19 mouse cellular contexts compared by ENCODE assay signal in the genomic region with DNA sequence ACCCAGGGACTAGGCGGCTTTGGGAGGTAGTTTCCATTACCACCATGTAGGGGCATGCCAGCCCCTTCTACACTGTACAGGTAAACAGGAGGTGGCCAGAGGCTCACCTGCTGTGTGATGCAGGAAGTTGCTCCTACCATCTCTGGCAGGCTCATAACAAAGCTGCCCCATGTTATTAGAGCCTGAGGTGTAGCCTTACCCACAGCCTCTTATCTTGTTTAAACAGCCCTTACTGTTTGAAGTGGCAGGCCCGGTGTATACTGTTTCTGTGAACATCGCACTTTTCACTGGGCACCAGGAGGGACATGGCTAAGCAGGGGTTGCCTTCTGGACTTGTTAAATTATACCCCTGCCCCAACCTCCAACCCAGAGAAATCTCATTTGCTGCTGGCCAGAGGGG. TPM values are rescaled to one million over a fixed set of nuclear protein-coding genes. Genes with fewer than 3 reads are reported as not detected.
A peak's percentile ranks its signal among the peaks of the same experiment; 100 is the strongest.
DNase-seq lines count a peak whose midpoint lies in the region; ATAC-seq lines count a peak whose summit lies in the region.
"Had no signal": no experiment of that assay in that cellular context is flagged by ENCODE, and none has a peak within 500 bp of the region (broad histone marks: within the 10 kb centered on the region; RNA-seq: fewer than 3 reads in every experiment).

No protein-coding gene starts in this region.

- H3K4me3 ChIP-seq in limb, embryonic 10.5 days = no peak overlapping the region
- H3K4me3 ChIP-seq in midbrain, embryonic 14.5 days (replicated peaks; ENCODE audit: low read depth, low read length) = no peak overlapping the region
- H3K4me3 ChIP-seq: forebrain, embryonic 12.5 days; heart, embryonic 13.5 days had no signal

- H3K4me2 ChIP-seq in midbrain, embryonic 14.5 days (ENCODE audit: low read length) = no peak overlapping the region
- H3K4me2 ChIP-seq: forebrain, embryonic 12.5 days; heart, embryonic 13.5 days had no signal

- H3K36me3 ChIP-seq in limb, embryonic 10.5 days = no peaks in the 10 kb centered on the region
- no peaks in the 10 kb centered on the region for H3K36me3 ChIP-seq in midbrain, embryonic 14.5 days (ENCODE audit: control insufficient read depth, insufficient read depth, low read length)
- H3K36me3 ChIP-seq: forebrain, embryonic 12.5 days; heart, embryonic 13.5 days had no signal

- no peaks in the 10 kb centered on the region for H3K27me3 ChIP-seq in limb, embryonic 10.5 days (ENCODE audit: low read depth, poor library complexity, severe bottlenecking)
- no peaks in the 10 kb centered on the region for H3K27me3 ChIP-seq in midbrain, embryonic 14.5 days (ENCODE audit: control insufficient read depth, insufficient read depth, low read length)
- H3K27me3 ChIP-seq: forebrain, embryonic 12.5 days had no signal

- DNase-seq in 416B (ENCODE audit: low read depth) = peak; percentile 24
- DNase-seq in lung, adult 18-20 months = peak; percentile 34 to 65
- DNase-seq in lung, postnatal 25 days (ENCODE audit: low spot score) = peak; percentile 56
- no peak for DNase-seq in limb, embryonic 10.5 days (ENCODE audit: low spot score)
- DNase-seq in urinary bladder, postnatal 36 days (ENCODE audit: low spot score in 2 of 2) = no peak
- DNase-seq in cerebellum, adult 18-20 months = no peak
- DNase-seq in midbrain, embryonic 14.5 days = no peak
- DNase-seq: cerebellum, adult 9-10 months; heart, postnatal 4 days; left cerebral cortex, postnatal 4 days; thymus, postnatal 25 days had no signal

- H3K9me3 ChIP-seq in limb, embryonic 10.5 days (replicated peaks) = no peaks in the 10 kb centered on the region
- H3K9me3 ChIP-seq in midbrain, embryonic 14.5 days (ENCODE audit: control insufficient read depth, low read length) = no peaks in the 10 kb centered on the region
- H3K9me3 ChIP-seq: forebrain, embryonic 12.5 days; heart, embryonic 13.5 days had no signal

- no peak overlapping the region for H3K27ac ChIP-seq in limb, embryonic 10.5 days
- H3K27ac ChIP-seq in midbrain, embryonic 14.5 days (replicated peaks; ENCODE audit: low read depth, low read length) = no peak overlapping the region
- H3K27ac ChIP-seq: forebrain, embryonic 12.5 days; heart, embryonic 13.5 days; hindbrain, postnatal 0 days; macrophage had no signal

- 0 out of 2 replicates have a peak, but pooled peaks have one; percentile 23 for ATAC-seq in erythroid progenitor cell, adult 5-6 weeks (replicated peaks; ENCODE audit: low FRiP score, poor library complexity, severe bottlenecking)
- no peak for ATAC-seq in midbrain, embryonic 14.5 days (ENCODE audit: low FRiP score, low TSS enrichment)
- ATAC-seq: hindbrain, postnatal 0 days had no signal

- H3K4me1 ChIP-seq in limb, embryonic 10.5 days = peaks cover 29% of the 10 kb centered on the region
- peaks cover 23% of the 10 kb centered on the region for H3K4me1 ChIP-seq in midbrain, embryonic 14.5 days (ENCODE audit: control insufficient read depth, insufficient read depth, low read length)
- H3K4me1 ChIP-seq: heart, embryonic 13.5 days had no signal

- no peak overlapping the region for H3K9ac ChIP-seq in midbrain, embryonic 14.5 days (replicated peaks; ENCODE audit: low read length)
- H3K9ac ChIP-seq: forebrain, embryonic 12.5 days; heart, embryonic 13.5 days had no signal

- 70% methylated on average over 3 of the region's 3 CpGs for WGBS in limb, embryonic 10.5 days
- 88% methylated on average over 3 of the region's 3 CpGs for WGBS in midbrain, embryonic 14.5 days

RNA-seq across cellular contexts. Expression of gene Rsph14, which starts 28.3 kb away (rescaled TPM):
- total RNA-seq in erythroid progenitor cell, adult 5-6 weeks (2015; ENCODE audit: low replicate concordance) = not detected in 2 replicates
- not detected in 2 replicates for total RNA-seq in erythroid progenitor cell, adult 5-6 weeks (2017; ENCODE audit: low replicate concordance)
- polyA plus RNA-seq in limb, embryonic 10.5 days (2016; fragmentation: Nextera tagmentation; extraction: Ambion mirVana) = not detected in 2 replicates
- 0.68 and 1.2 TPM in 2 replicates for polyA plus RNA-seq in midbrain, embryonic 14.5 days (2014; fragmentation: Nextera tagmentation; extraction: Ambion mirVana)
- total RNA-seq: heart, postnatal 4 days had no signal
- polyA plus RNA-seq: heart, embryonic 13.5 days; kidney, embryonic 14.5 days; large intestine, adult 2 months; macrophage; small intestine, adult 2 months had no signal

RNA-seq across cellular contexts. Expression of gene Rab36, which starts 32.8 kb away (rescaled TPM):
- not detected in 2 replicates for total RNA-seq in erythroid progenitor cell, adult 5-6 weeks (2015; ENCODE audit: low replicate concordance)
- not detected in 2 replicates for total RNA-seq in erythroid progenitor cell, adult 5-6 weeks (2017; ENCODE audit: low replicate concordance)
- polyA plus RNA-seq in limb, embryonic 10.5 days (2016; fragmentation: Nextera tagmentation; extraction: Ambion mirVana) = 10.6 and 13.2 TPM in 2 replicates
- polyA plus RNA-seq in midbrain, embryonic 14.5 days (2014; fragmentation: Nextera tagmentation; extraction: Ambion mirVana) = 14.3 and 16.1 TPM in 2 replicates

RNA-seq across cellular contexts. Expression of gene Gnaz, which starts 37.1 kb away (rescaled TPM):
- total RNA-seq in erythroid progenitor cell, adult 5-6 weeks (2015; ENCODE audit: low replicate concordance) = not detected in 2 replicates
- total RNA-seq in erythroid progenitor cell, adult 5-6 weeks (2017; ENCODE audit: low replicate concordance) = 0.38 TPM in 1 of 2 replicates, not detected in the other
- polyA plus RNA-seq in limb, embryonic 10.5 days (2016; fragmentation: Nextera tagmentation; extraction: Ambion mirVana) = 2.6 and 3.4 TPM in 2 replicates
- polyA plus RNA-seq in midbrain, embryonic 14.5 days (2014; fragmentation: Nextera tagmentation; extraction: Ambion mirVana) = 60.6 and 82.2 TPM in 2 replicates

RNA-seq across cellular contexts. Expression of gene Bcr, which starts 56.3 kb away (rescaled TPM):
- 2.5 and 5.8 TPM in 2 replicates for total RNA-seq in erythroid progenitor cell, adult 5-6 weeks (2015; ENCODE audit: low replicate concordance)
- total RNA-seq in erythroid progenitor cell, adult 5-6 weeks (2017; ENCODE audit: low replicate concordance) = 2.7 and 5.4 TPM in 2 replicates
- polyA plus RNA-seq in limb, embryonic 10.5 days (2016; fragmentation: Nextera tagmentation; extraction: Ambion mirVana) = 7.0 and 7.6 TPM in 2 replicates
- 20.9 and 22.8 TPM in 2 replicates for polyA plus RNA-seq in midbrain, embryonic 14.5 days (2014; fragmentation: Nextera tagmentation; extraction: Ambion mirVana)

Comparison
In these comparisons a context has a peak if more than half of its experiments do, and no peak if none do; other contexts are left out.
1. DNase-seq: peak in 416B (single experiment), lung, adult 18-20 months (2 of 2) and lung, postnatal 25 days (single experiment); none in limb, embryonic 10.5 days (single experiment), urinary bladder, postnatal 36 days (0 of 2), cerebellum, adult 18-20 months (0 of 2) and midbrain, embryonic 14.5 days (single experiment).
2. RNA of gene Gnaz, which starts 37.1 kb away (polyA plus RNA-seq): 60.6 to 82.2 TPM in midbrain, embryonic 14.5 days; 2.6 to 3.4 TPM in limb, embryonic 10.5 days; every median in the first group is over 10 times any median in the second.